Mouse (Mus musculus): ENCODE results near the gene H2-Eb1. TPM values are rescaled to one million over a fixed set of nuclear protein-coding genes. Genes with fewer than 3 reads are reported as not detected.

Gene H2-Eb1
- total and polyA plus RNA-seq, 2 experiments from 2014 or later = 2.1 to 2.7 TPM

- H3K36me3 ChIP-seq (ENCODE audit: insufficient read depth) = no peaks in the 10 kb centered on the region
- H3K27ac ChIP-seq (ENCODE audit: low read depth, low read length) = no peak overlapping the region
- no peak overlapping the region for H3K4me3 ChIP-seq (ENCODE audit: low read depth, low read length)
- H3K9ac ChIP-seq = no peak overlapping the region
- ATAC-seq (no peak), DNase-seq (no peak)
- H3K4me2 ChIP-seq (ENCODE audit: low read depth) = no peak overlapping the region
- WGBS = 81% methylated on average over 2 of the region's 2 CpGs
- H3K27me3 ChIP-seq (ENCODE audit: insufficient read depth, low read length) = no peaks in the 10 kb centered on the region
- H3K9me3 ChIP-seq (ENCODE audit: low read length) = no peaks in the 10 kb centered on the region
- TF ChIP-seq CTCF (IDR thresholded peaks at IDR 0.05; ENCODE audit: low read depth) = no peak
- H3K4me1 ChIP-seq (ENCODE audit: insufficient read depth) = no peaks in the 10 kb centered on the region
These were observed 24.1 kb downstream of the H2-Eb1 start for GRCm38 (mm10) chr17:34329807-34330206.

DNA sequence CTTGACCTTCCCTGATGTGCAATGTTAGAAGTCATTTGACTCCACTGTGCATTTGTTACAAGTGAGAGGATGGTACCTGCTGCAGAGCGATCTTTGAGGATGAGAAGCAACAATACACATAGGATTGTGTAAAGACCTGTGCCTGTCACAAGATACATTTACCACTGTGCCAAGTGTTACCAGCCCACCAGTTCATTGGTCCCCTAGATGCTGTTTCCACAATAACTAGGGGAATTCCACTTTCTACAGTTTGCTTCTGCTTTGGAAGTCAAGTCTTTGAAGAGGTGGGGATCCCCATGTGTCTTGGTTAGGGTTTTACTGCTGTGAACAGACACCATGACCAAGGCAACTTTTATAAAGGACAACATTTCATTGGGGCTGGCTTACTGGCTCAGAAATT, 25.5 kb downstream of the H2-Eb1 start:
- no peak overlapping the region for H3K4me2 ChIP-seq (ENCODE audit: low read depth)
- 95% methylated on average over 1 of the region's 1 CpGs for WGBS
- H3K4me3 ChIP-seq (ENCODE audit: low read depth, low read length) = no peak overlapping the region
- ATAC-seq = no peak
- no peaks in the 10 kb centered on the region for H3K4me1 ChIP-seq (ENCODE audit: insufficient read depth)
- TF ChIP-seq CTCF (IDR thresholded peaks at IDR 0.05; ENCODE audit: low read depth) = no peak
- no peaks in the 10 kb centered on the region for H3K36me3 ChIP-seq (ENCODE audit: insufficient read depth)
- H3K27me3 ChIP-seq (ENCODE audit: insufficient read depth, low read length) = no peaks in the 10 kb centered on the region
- no peak overlapping the region for H3K9ac ChIP-seq
- DNase-seq = no peak
- no peaks in the 10 kb centered on the region for H3K9me3 ChIP-seq (ENCODE audit: low read length)
- no peak overlapping the region for H3K27ac ChIP-seq (ENCODE audit: low read depth, low read length)

GRCm38 (mm10) chr17:34340619-34341402, 35.1 kb downstream of the H2-Eb1 start:
- no peak for ATAC-seq
- 50% methylated on average over 3 of the region's 3 CpGs for WGBS
- no peak overlapping the region for H3K4me2 ChIP-seq (ENCODE audit: low read depth)
- no peak overlapping the region for H3K27ac ChIP-seq (ENCODE audit: low read depth, low read length)
- H3K27me3 ChIP-seq (ENCODE audit: insufficient read depth, low read length) = no peaks in the 10 kb centered on the region
- DNase-seq = no peak
- H3K9ac ChIP-seq = no peak overlapping the region
- no peak for TF ChIP-seq CTCF (IDR thresholded peaks at IDR 0.05; ENCODE audit: low read depth)
- no peaks in the 10 kb centered on the region for H3K4me1 ChIP-seq (ENCODE audit: insufficient read depth)
- no peak overlapping the region for H3K4me3 ChIP-seq (ENCODE audit: low read depth, low read length)
- no peaks in the 10 kb centered on the region for H3K9me3 ChIP-seq (ENCODE audit: low read length)
- H3K36me3 ChIP-seq (ENCODE audit: insufficient read depth) = no peaks in the 10 kb centered on the region

GRCm38 (mm10) chr17:34344882-34345281, 39.2 kb downstream of the H2-Eb1 start:
- Histone ChIP-seq H3K9me3 (ENCODE audit: low read length) (no peaks in the 10 kb centered on the region), H3K4me1 (ENCODE audit: insufficient read depth) (no peaks in the 10 kb centered on the region), H3K4me3 (ENCODE audit: low read depth, low read length) (no peak overlapping the region), H3K27me3 (ENCODE audit: insufficient read depth, low read length) (no peaks in the 10 kb centered on the region), H3K4me2 (ENCODE audit: low read depth) (no peak overlapping the region), H3K27ac (ENCODE audit: low read depth, low read length) (no peak overlapping the region), H3K9ac (no peak overlapping the region), H3K36me3 (ENCODE audit: insufficient read depth) (no peaks in the 10 kb centered on the region)
- ATAC-seq = no peak
- WGBS = 92% methylated on average over 4 of the region's 4 CpGs
- TF ChIP-seq CTCF (IDR thresholded peaks at IDR 0.05; ENCODE audit: low read depth) = no peak
- DNase-seq = no peak

GRCm38 (mm10) chr17:34345486-34345885, 39.8 kb downstream of the H2-Eb1 start:
- Histone ChIP-seq H3K27me3 (ENCODE audit: insufficient read depth, low read length) (no peaks in the 10 kb centered on the region), H3K4me1 (ENCODE audit: insufficient read depth) (no peaks in the 10 kb centered on the region), H3K4me2 (ENCODE audit: low read depth) (no peak overlapping the region), H3K36me3 (ENCODE audit: insufficient read depth) (no peaks in the 10 kb centered on the region), H3K4me3 (ENCODE audit: low read depth, low read length) (no peak overlapping the region), H3K27ac (ENCODE audit: low read depth, low read length) (no peak overlapping the region), H3K9ac (no peak overlapping the region), H3K9me3 (ENCODE audit: low read length) (no peaks in the 10 kb centered on the region)
- no peak for DNase-seq
- no peak for ATAC-seq
- 86% methylated on average over 7 of the region's 7 CpGs for WGBS
- TF ChIP-seq CTCF (IDR thresholded peaks at IDR 0.05; ENCODE audit: low read depth) = no peak

- Histone ChIP-seq H3K27me3 (ENCODE audit: insufficient read depth, low read length) (no peaks in the 10 kb centered on the region), H3K4me1 (ENCODE audit: insufficient read depth) (no peaks in the 10 kb centered on the region), H3K27ac (ENCODE audit: low read depth, low read length) (no peak overlapping the region), H3K4me2 (ENCODE audit: low read depth) (no peak overlapping the region), H3K36me3 (ENCODE audit: insufficient read depth) (no peaks in the 10 kb centered on the region), H3K9me3 (ENCODE audit: low read length) (no peaks in the 10 kb centered on the region), H3K4me3 (ENCODE audit: low read depth, low read length) (no peak overlapping the region), H3K9ac (no peak overlapping the region)
- DNase-seq (no peak), ATAC-seq (no peak)
- no peak for TF ChIP-seq CTCF (IDR thresholded peaks at IDR 0.05; ENCODE audit: low read depth)
- 78% methylated on average over 3 of the region's 3 CpGs for WGBS
These were observed 40.4 kb downstream of the H2-Eb1 start for GRCm38 (mm10) chr17:34346041-34346440.

GRCm38 (mm10) chr17:34347606-34348308, 42.1 kb downstream of the H2-Eb1 start:
- WGBS = 75% methylated on average over 6 of the region's 6 CpGs
- no peaks in the 10 kb centered on the region for H3K27me3 ChIP-seq (ENCODE audit: insufficient read depth, low read length)
- ATAC-seq = no peak
- no peaks in the 10 kb centered on the region for H3K4me1 ChIP-seq (ENCODE audit: insufficient read depth)
- TF ChIP-seq CTCF (IDR thresholded peaks at IDR 0.05; ENCODE audit: low read depth) = no peak
- no peaks in the 10 kb centered on the region for H3K9me3 ChIP-seq (ENCODE audit: low read length)
- no peaks in the 10 kb centered on the region for H3K36me3 ChIP-seq (ENCODE audit: insufficient read depth)
- H3K4me3 ChIP-seq (ENCODE audit: low read depth, low read length) = no peak overlapping the region
- peak; percentile 71 for DNase-seq
- no peak overlapping the region for H3K4me2 ChIP-seq (ENCODE audit: low read depth)
- H3K27ac ChIP-seq (ENCODE audit: low read depth, low read length) = no peak overlapping the region
- H3K9ac ChIP-seq = no peak overlapping the region

Data from forebrain, postnatal 0 days (tissue).